15 mouse cellular contexts compared by ENCODE assay signal in the genomic region with DNA sequence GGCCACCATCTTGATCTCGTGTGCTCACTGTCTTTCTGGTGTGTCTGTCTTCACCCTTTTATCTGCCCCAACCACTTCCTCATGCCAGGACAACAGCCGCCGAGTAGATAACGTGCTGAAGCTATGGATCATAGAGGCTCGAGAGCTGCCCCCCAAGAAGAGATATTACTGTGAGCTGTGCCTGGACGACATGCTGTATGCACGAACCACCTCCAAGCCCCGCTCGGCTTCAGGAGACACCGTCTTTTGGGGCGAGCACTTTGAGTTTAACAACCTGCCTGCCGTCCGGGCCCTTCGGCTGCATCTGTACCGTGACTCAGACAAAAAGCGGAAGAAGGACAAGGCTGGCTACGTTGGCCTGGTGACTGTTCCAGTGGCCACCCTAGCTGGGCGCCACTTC. TPM values are rescaled to one million over a fixed set of nuclear protein-coding genes. Genes with fewer than 3 reads are reported as not detected.
DNase-seq lines count a peak whose midpoint lies in the region; ATAC-seq lines count a peak whose summit lies in the region.
"Had no signal": no experiment of that assay in that cellular context is flagged by ENCODE, and none has a peak within 500 bp of the region (broad histone marks: within the 10 kb centered on the region; RNA-seq: fewer than 3 reads in every experiment).

No protein-coding gene starts in this region.

- peak overlapping the region; percentile 87 for H3K27ac ChIP-seq in liver, embryonic 13.5 days
- H3K27ac ChIP-seq in midbrain, embryonic 11.5 days (ENCODE audit: low read depth, low read length) = no peak overlapping the region
- H3K27ac ChIP-seq: kidney, embryonic 15.5 days; lung, embryonic 15.5 days; neural tube, embryonic 15.5 days had no signal

- peaks cover 19% of the 10 kb centered on the region for H3K27me3 ChIP-seq in liver, embryonic 13.5 days
- H3K27me3 ChIP-seq in midbrain, embryonic 11.5 days (ENCODE audit: control insufficient read depth, insufficient read depth, low read length) = no peaks in the 10 kb centered on the region
- H3K27me3 ChIP-seq: kidney, embryonic 15.5 days; neural tube, embryonic 15.5 days had no signal

- H3K9ac ChIP-seq in liver, embryonic 13.5 days = peak overlapping the region; percentile 73
- H3K9ac ChIP-seq in midbrain, embryonic 11.5 days (ENCODE audit: low read length) = no peak overlapping the region
- H3K9ac ChIP-seq: kidney, embryonic 15.5 days; lung, embryonic 15.5 days; neural tube, embryonic 15.5 days had no signal

- H3K36me3 ChIP-seq in liver, embryonic 13.5 days = peaks cover 18% of the 10 kb centered on the region; the same call in 1 of the 2 replicates
- peaks cover 13% of the 10 kb centered on the region; the same call in 1 of the 2 replicates for H3K36me3 ChIP-seq in midbrain, embryonic 11.5 days (ENCODE audit: control insufficient read depth, insufficient read depth, low read length)

- WGBS in liver, embryonic 13.5 days (ENCODE audit: insufficient replicate concordance) = 20% methylated on average over 18 of the region's 18 CpGs
- 89% methylated on average over 18 of the region's 18 CpGs for WGBS in midbrain, embryonic 11.5 days

- DNase-seq in gastrocnemius, postnatal 4 days (ENCODE audit: low spot score in 2 of 2) = peak; percentile 6 to 11
- DNase-seq in gastrocnemius, postnatal 36 days = no peak
- peak; percentile 90 for DNase-seq in A20 (ENCODE audit: low read depth, low spot score)
- peak; percentile 83 for DNase-seq in c-Kit-positive CD71-positive TER-119-positive erythroid progenitor cells, embryonic 14.5 days (ENCODE audit: low spot score)
- DNase-seq in liver, embryonic 13.5 days = peak; percentile 74
- no peak for DNase-seq in midbrain, embryonic 11.5 days (ENCODE audit: low spot score, missing footprints)
- no peak for DNase-seq in testis, postnatal 10 days (ENCODE audit: low spot score)
- DNase-seq in testis, postnatal 14 days (ENCODE audit: low spot score) = no peak
- DNase-seq: cerebellum, adult 2 months; left cerebral cortex, postnatal 4 days; thymus, postnatal 36 days had no signal

- peaks cover 75% of the 10 kb centered on the region for H3K4me1 ChIP-seq in liver, embryonic 13.5 days (replicated peaks)
- peaks cover 22% of the 10 kb centered on the region for H3K4me1 ChIP-seq in midbrain, embryonic 11.5 days (ENCODE audit: control insufficient read depth, insufficient read depth, low read length)

- ATAC-seq in liver, embryonic 13.5 days (ENCODE audit: low read depth) = peak; percentile 88
- ATAC-seq in midbrain, embryonic 11.5 days (ENCODE audit: low FRiP score) = no peak
- ATAC-seq: inflammation-experienced regulatory T-cells, adult 6 months had no signal

- H3K9me3 ChIP-seq in liver, embryonic 13.5 days (replicated peaks) = no peaks in the 10 kb centered on the region
- no peaks in the 10 kb centered on the region for H3K9me3 ChIP-seq in midbrain, embryonic 11.5 days (ENCODE audit: control insufficient read depth, low read length)
- H3K9me3 ChIP-seq: kidney, embryonic 15.5 days; lung, embryonic 15.5 days; neural tube, embryonic 15.5 days had no signal

- intact Hi-C loops in gastrocnemius, postnatal 36 days (cut with DNase I) = no loop called here

- peak overlapping the region; percentile 68 for H3K4me2 ChIP-seq in liver, embryonic 13.5 days
- H3K4me2 ChIP-seq in midbrain, embryonic 11.5 days = no peak overlapping the region
- H3K4me2 ChIP-seq: kidney, embryonic 15.5 days; lung, embryonic 15.5 days; neural tube, embryonic 15.5 days had no signal

- H3K4me3 ChIP-seq in liver, embryonic 13.5 days (replicated peaks) = peak overlapping the region; percentile 44
- no peak overlapping the region for H3K4me3 ChIP-seq in midbrain, embryonic 11.5 days (ENCODE audit: low read depth, low read length)
- H3K4me3 ChIP-seq: kidney, embryonic 15.5 days; lung, embryonic 15.5 days; neural tube, embryonic 15.5 days had no signal

RNA-seq across cellular contexts. Expression of gene Syngap1, which starts 15.8 kb away (rescaled TPM):
- total RNA-seq in gastrocnemius, postnatal 4 days (2021) = 10 to 100 TPM; 20.8 to 23.8 TPM
- 1 to 10 TPM; 3.4 to 3.5 TPM for total RNA-seq in gastrocnemius, postnatal 36 days (2021)
- polyA plus RNA-seq in liver, embryonic 13.5 days (2015; fragmentation: Nextera tagmentation; extraction: Ambion mirVana) = 0.25 and 0.44 TPM in 2 replicates
- 1.8 and 2.3 TPM in 2 replicates for polyA plus RNA-seq in midbrain, embryonic 11.5 days (2014; fragmentation: Nextera tagmentation; extraction: Ambion mirVana)
- polyA plus RNA-seq: inflammation-experienced regulatory T-cells, adult 6 months had no signal

RNA-seq across cellular contexts. Expression of gene Zbtb9, which starts 16.1 kb away (rescaled TPM):
- total RNA-seq in gastrocnemius, postnatal 4 days (2021) = 1 to 10 TPM; 4.1 to 4.8 TPM
- total RNA-seq in gastrocnemius, postnatal 36 days (2021) = under 1 TPM in 1 of 2 experiments, not detected in 1; 0.94 TPM
- polyA plus RNA-seq in liver, embryonic 13.5 days (2015; fragmentation: Nextera tagmentation; extraction: Ambion mirVana) = 6.3 and 7.0 TPM in 2 replicates
- polyA plus RNA-seq in midbrain, embryonic 11.5 days (2014; fragmentation: Nextera tagmentation; extraction: Ambion mirVana) = 13.4 and 13.6 TPM in 2 replicates

RNA-seq across cellular contexts. Expression of gene Cuta, which starts 17.5 kb away (rescaled TPM):
- total RNA-seq in gastrocnemius, postnatal 4 days (2021) = 10 to 100 TPM; 90.4 to 92.8 TPM
- 10 to 100 TPM; 82.8 to 91.1 TPM for total RNA-seq in gastrocnemius, postnatal 36 days (2021)
- 111 and 118 TPM in 2 replicates for polyA plus RNA-seq in liver, embryonic 13.5 days (2015; fragmentation: Nextera tagmentation; extraction: Ambion mirVana)
- 146 and 157 TPM in 2 replicates for polyA plus RNA-seq in midbrain, embryonic 11.5 days (2014; fragmentation: Nextera tagmentation; extraction: Ambion mirVana)

RNA-seq across cellular contexts. Expression of gene Phf1, which starts 24.0 kb away (rescaled TPM):
- 10 to 100 TPM in 1 of 2 experiments, 1 to 10 TPM in 1; 9.6 to 10.9 TPM for total RNA-seq in gastrocnemius, postnatal 4 days (2021)
- 1 to 10 TPM; 5.8 to 6.3 TPM for total RNA-seq in gastrocnemius, postnatal 36 days (2021)
- polyA plus RNA-seq in liver, embryonic 13.5 days (2015; fragmentation: Nextera tagmentation; extraction: Ambion mirVana) = 1.4 and 1.6 TPM in 2 replicates
- polyA plus RNA-seq in midbrain, embryonic 11.5 days (2014; fragmentation: Nextera tagmentation; extraction: Ambion mirVana) = 3.6 and 3.7 TPM in 2 replicates

RNA-seq across cellular contexts. Expression of gene Kifc5b, which starts 40.0 kb away (rescaled TPM):
- total RNA-seq in gastrocnemius, postnatal 4 days (2021) = 1 to 10 TPM; 6.1 to 8.5 TPM
- under 1 TPM; 0.49 to 0.64 TPM for total RNA-seq in gastrocnemius, postnatal 36 days (2021)
- 4.7 and 5.2 TPM in 2 replicates for polyA plus RNA-seq in liver, embryonic 13.5 days (2015; fragmentation: Nextera tagmentation; extraction: Ambion mirVana)
- 3.8 and 6.4 TPM in 2 replicates for polyA plus RNA-seq in midbrain, embryonic 11.5 days (2014; fragmentation: Nextera tagmentation; extraction: Ambion mirVana)

Comparison
In these comparisons a context has a peak if more than half of its experiments do, and no peak if none do; other contexts are left out.
1. DNase-seq: peak in gastrocnemius, postnatal 4 days (2 of 2), A20 (single experiment), c-Kit-positive CD71-positive TER-119-positive erythroid progenitor cells, embryonic 14.5 days (single experiment) and liver, embryonic 13.5 days (single experiment); none in gastrocnemius, postnatal 36 days (0 of 2), midbrain, embryonic 11.5 days (single experiment), testis, postnatal 10 days (single experiment) and testis, postnatal 14 days (single experiment).
2. RNA of gene Syngap1, which starts 15.8 kb away (total RNA-seq): 20.8 to 23.8 TPM in gastrocnemius, postnatal 4 days; 3.4 to 3.5 TPM in gastrocnemius, postnatal 36 days; every median in the first group is over 4 times any median in the second.